Mouse (Mus musculus) E14TG2a.4 (cell line): ENCODE results near the gene Cip2a.

ENCODE experiments used
- CTCF ChIP-seq: conservative IDR thresholded peaks from 2 replicates; pipeline ENCODE4 v1.5.1; 2014; ENCODE audit warnings: low read length
- NANOG ChIP-seq: IDR thresholded peaks from 2 replicates; pipeline ENCODE4 v1.6.1; 2014; ENCODE audit warnings: borderline replicate concordance, low read length, mixed read lengths
- POU5F1 ChIP-seq: IDR thresholded peaks from 2 replicates; pipeline ENCODE4 v1.6.1; 2014; ENCODE audit warnings: low read length, borderline replicate concordance

DNA sequence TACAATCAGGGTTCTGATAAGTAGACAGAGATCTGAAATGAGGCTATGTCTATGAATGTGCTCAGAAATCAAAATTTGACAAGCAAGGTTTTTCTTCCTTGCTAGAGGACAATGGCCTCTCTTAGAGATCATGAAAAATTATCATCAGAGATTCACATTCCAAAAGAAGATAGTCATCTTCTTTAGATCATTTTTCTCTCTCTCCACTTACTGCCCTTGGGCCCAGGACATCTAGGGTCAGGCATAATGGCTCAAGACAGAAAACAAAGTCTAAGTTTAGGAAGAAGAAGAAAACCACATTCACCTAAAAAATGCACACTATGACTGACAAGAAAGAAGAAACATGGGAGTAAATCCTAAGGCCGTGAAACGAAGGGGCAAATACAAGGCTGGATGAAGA is 21.0 kb upstream of the Cip2a start:
- TF ChIP-seq CTCF (no peak), POU5F1 (no peak), NANOG (no peak)
